Mouse (Mus musculus) right cerebral cortex, postnatal 4 days (tissue): ENCODE results near the gene Stk40.

Source experiments
- DNase-seq: peaks from one replicate; pipeline ENCODE4 v3.0.0-alpha.2; 2022

The Stk40 gene

GRCm38 (mm10) chr4:126130502-126130901, 26.7 kb downstream of the Stk40 start:
- DNase-seq = no peak

- DNase-seq = no peak
Measured at GRCm38 (mm10) chr4:126131290-126132121, 27.7 kb downstream of the Stk40 start.

- no peak for DNase-seq
Measured at GRCm38 (mm10) chr4:126132636-126133264, 29.0 kb downstream of the Stk40 start.

- no peak for DNase-seq
Measured at GRCm38 (mm10) chr4:126134236-126134635, 30.5 kb downstream of the Stk40 start.

- DNase-seq = no peak
Measured at GRCm38 (mm10) chr4:126134639-126135038, 30.9 kb downstream of the Stk40 start.

- DNase-seq = no peak
Measured at GRCm38 (mm10) chr4:126137773-126138172, 34.0 kb downstream of the Stk40 start.

- DNase-seq = no peak
Measured at GRCm38 (mm10) chr4:126141021-126141420, 37.3 kb downstream of the Stk40 start.

- no peak for DNase-seq
Measured at GRCm38 (mm10) chr4:126145396-126145795, 41.6 kb downstream of the Stk40 start.

GRCm38 (mm10) chr4:126146974-126147532, 43.3 kb downstream of the Stk40 start:
- DNase-seq = no peak

GRCm38 (mm10) chr4:126147533-126148160, 43.9 kb downstream of the Stk40 start, which contains the start of gene Eva1b:
Eva1b (plus strand) TSS chr4:126147744.
- no peak for DNase-seq

GRCm38 (mm10) chr4:126148161-126148961, 44.6 kb downstream of the Stk40 start:
- no peak for DNase-seq

GRCm38 (mm10) chr4:126149041-126149676, 45.4 kb downstream of the Stk40 start:
- DNase-seq = no peak

GRCm38 (mm10) chr4:126149798-126150197, 46.0 kb downstream of the Stk40 start:
- no peak for DNase-seq

- no peak for DNase-seq
Measured at GRCm38 (mm10) chr4:126150297-126150948, 46.7 kb downstream of the Stk40 start.

- no peak for DNase-seq
Measured at GRCm38 (mm10) chr4:126150949-126151320, 47.2 kb downstream of the Stk40 start.

- DNase-seq = no peak
Measured at GRCm38 (mm10) chr4:126151701-126152440, 48.1 kb downstream of the Stk40 start.

- no peak for DNase-seq
Measured at GRCm38 (mm10) chr4:126152864-126153263, 49.1 kb downstream of the Stk40 start.

- DNase-seq = no peak
Measured at GRCm38 (mm10) chr4:126155183-126155582, 51.4 kb downstream of the Stk40 start.

GRCm38 (mm10) chr4:126155869-126156268, 52.1 kb downstream of the Stk40 start:
- DNase-seq = no peak

GRCm38 (mm10) chr4:126156617-126157016, 52.9 kb downstream of the Stk40 start:
- DNase-seq = no peak

GRCm38 (mm10) chr4:126157562-126157961, 53.8 kb downstream of the Stk40 start:
- DNase-seq = no peak
